Mouse (Mus musculus) hindbrain, postnatal 0 days (tissue): ENCODE results near the gene Wdr27. TPM values are rescaled to one million over a fixed set of nuclear protein-coding genes. Genes with fewer than 3 reads are reported as not detected.
"Not testable (repeated sequence)": the region's sequence is repeated elsewhere in the genome, so short reads cannot be mapped to it uniquely, and the experiment has no call there.

Experiments used
- ATAC-seq: fragments of 200-750 bp; cut with Nextera tagmentation; 2 replicates; pipeline ENCODE4 v1.8.0; 2017; ENCODE audit warnings: mild to moderate bottlenecking, moderate TSS enrichment, moderate library complexity
- DNase-seq: peaks from one replicate; pipeline ENCODE4 v3.0.0-alpha.2; 2015; ENCODE audit warnings: low spot score
- H3K27ac ChIP-seq: fragments of 300-500 bp; sonication (generic); 2 replicates; pipeline ENCODE4 v1.5.1; 2014; ENCODE audit warnings: mild to moderate bottlenecking
- H3K27me3 ChIP-seq: fragments of 300-500 bp; sonication (generic); 2 replicates; pipeline ENCODE4 v1.6.1; 2014; ENCODE audit warnings: low read length, mixed read lengths; ENCODE audit not compliant: insufficient read depth
- H3K36me3 ChIP-seq: fragments of 300-500 bp; sonication (generic); 2 replicates; pipeline ENCODE4 v1.6.1; 2014; ENCODE audit warnings: low read length, mixed read lengths; ENCODE audit not compliant: insufficient read depth
- H3K4me1 ChIP-seq: fragments of 300-500 bp; sonication (generic); 2 replicates; pipeline ENCODE4 v1.6.1; 2014; ENCODE audit warnings: antibody characterized with exemption, low read length, mixed read lengths; ENCODE audit not compliant: insufficient read depth
- H3K4me2 ChIP-seq: fragments of 300-500 bp; sonication (generic); 2 replicates; pipeline ENCODE4 v1.6.1; 2014; ENCODE audit warnings: low read depth, mild to moderate bottlenecking, low read length, moderate library complexity, mixed read lengths
- H3K4me3 ChIP-seq: fragments of 300-500 bp; sonication (generic); 2 replicates; pipeline ENCODE4 v1.5.1; 2014; ENCODE audit warnings: low read length
- H3K9ac ChIP-seq: fragments of 300-500 bp; sonication (generic); replicated peaks from 2 replicates; pipeline ENCODE4 v1.6.1; 2014; ENCODE audit warnings: mild to moderate bottlenecking, low read length, moderate library complexity, mixed read lengths
- H3K9me3 ChIP-seq: fragments of 300-500 bp; sonication (generic); 2 replicates; pipeline ENCODE4 v1.6.1; 2016; ENCODE audit warnings: low read length, mixed read lengths
- CTCF ChIP-seq: IDR thresholded peaks from 2 replicates; pipeline ENCODE4 v1.5.1; 2016; ENCODE audit warnings: antibody characterized with exemption, control low read depth, low read depth
- WGBS: fragments of 180-500 bp; shearing (Covaris S2); extraction: QIAGEN DNeasy Blood & Tissue Kit; methylation state at CpG from one replicate; pipeline ENCODE4 v1.1.7; 2014; 5-methylcytosine and 5-hydroxymethylcytosine counted together
- polyA plus RNA-seq: library from polyadenylated mRNA; unstranded; fragments of >200 nt; fragmentation: Nextera tagmentation; extraction: Ambion mirVana; gene quantifications from 2 replicates; pipeline ENCODE4 v1.2.1, GENCODE M21; 2015
- total RNA-seq: library from RNA; depleted of rRNA; stranded (reverse); fragments of >200 nt; gene quantifications from 2 replicates; pipeline ENCODE4 v1.2.3, GENCODE M21; 2014; rRNA removed

Gene Wdr27
- total RNA-seq (0.36 and 1.3 TPM in 2 replicates), polyA plus RNA-seq (11.1 and 11.8 TPM in 2 replicates)

GRCm38 (mm10) chr17:14943009-14943728 is at the start of gene Wdr27, which contains the start of gene 1600012H06Rik:
TSS of gene Wdr27 (minus strand) at chr17:14943158.
TSS of gene 1600012H06Rik (plus strand) at chr17:14943184.
- Histone ChIP-seq H3K36me3 (peaks cover 12% of the 10 kb centered on the region), H3K4me2 (peak within 1 kb of the TSS; percentile 84), H3K9ac (peak within 1 kb of the TSS; percentile 89), H3K4me1 (peaks cover 10% of the 10 kb centered on the region), H3K27me3 (no peaks in the 10 kb centered on the region), H3K9me3 (no peaks in the 10 kb centered on the region), H3K27ac (peak within 1 kb of the TSS; percentile 85), H3K4me3 (peak within 1 kb of the TSS; percentile 91)
- under 1% methylated on average over 49 of the region's 54 CpGs for WGBS
- DNase-seq (peak; percentile 100), ATAC-seq (peak; percentile 99)
- 0 out of 2 replicates have a peak, but pooled peaks have one; percentile 15 for TF ChIP-seq CTCF

GRCm38 (mm10) chr17:14992522-14993138 is 49.7 kb upstream of the Wdr27 start:
- peak; percentile 88 for ATAC-seq

GRCm38 (mm10) chr17:14990116-14990702 is 47.3 kb upstream of the Wdr27 start:
- DNase-seq, H3K4me2 ChIP-seq, H3K27ac ChIP-seq, H3K4me3 ChIP-seq, H3K9me3 ChIP-seq, H3K9ac ChIP-seq, H3K4me1 ChIP-seq, ATAC-seq, H3K27me3 ChIP-seq, H3K36me3 ChIP-seq: not testable (repeated sequence)
- WGBS: 79% methylated on average over 4 of the region's 5 CpGs

More at GRCm38 (mm10) chr17:14992522-14993138, 49.7 kb upstream of the Wdr27 start:
- H3K36me3 ChIP-seq, H3K4me3 ChIP-seq, H3K9ac ChIP-seq, H3K27ac ChIP-seq, H3K4me2 ChIP-seq, H3K27me3 ChIP-seq, H3K9me3 ChIP-seq, H3K4me1 ChIP-seq, DNase-seq: not testable (repeated sequence)
- no CpG with 5 or more reads among the region's 98 CpGs for WGBS

- WGBS: no CpG with 5 or more reads among the region's 60 CpGs
- H3K27ac ChIP-seq, H3K36me3 ChIP-seq, H3K9me3 ChIP-seq, H3K4me3 ChIP-seq, H3K4me2 ChIP-seq, H3K27me3 ChIP-seq, H3K4me1 ChIP-seq, H3K9ac ChIP-seq, DNase-seq: not testable (repeated sequence)
- peak; percentile 99 for ATAC-seq
Measured at GRCm38 (mm10) chr17:14978362-14979038, 35.5 kb upstream of the Wdr27 start, which contains the start of the genes 9030025P20Rik and Gm3417. TSS of gene 9030025P20Rik (plus strand) at chr17:14978468. TSS of gene Gm3417 (minus strand) at chr17:14978790.

GRCm38 (mm10) chr17:14977718-14978361 is 34.9 kb upstream of the Wdr27 start:
- not testable (repeated sequence) for H3K4me1 ChIP-seq, H3K36me3 ChIP-seq, H3K4me2 ChIP-seq, H3K27me3 ChIP-seq, H3K27ac ChIP-seq, ATAC-seq, H3K9ac ChIP-seq, H3K9me3 ChIP-seq, H3K4me3 ChIP-seq, DNase-seq
- 4% methylated on average over 4 of the region's 7 CpGs for WGBS

- H3K36me3 ChIP-seq, H3K27me3 ChIP-seq, H3K9me3 ChIP-seq, H3K4me1 ChIP-seq, H3K27ac ChIP-seq, DNase-seq, H3K4me3 ChIP-seq, H3K4me2 ChIP-seq, ATAC-seq, H3K9ac ChIP-seq: not testable (repeated sequence)
- WGBS: no CpG with 5 or more reads among the region's 6 CpGs
Measured at GRCm38 (mm10) chr17:14968373-14968913, 25.5 kb upstream of the Wdr27 start.

- DNase-seq, H3K36me3 ChIP-seq, H3K27me3 ChIP-seq, H3K9me3 ChIP-seq, H3K4me2 ChIP-seq, H3K9ac ChIP-seq, H3K27ac ChIP-seq, H3K4me1 ChIP-seq, H3K4me3 ChIP-seq: not testable (repeated sequence)
- peak; percentile 93 for ATAC-seq
- no CpG with 5 or more reads among the region's 44 CpGs for WGBS
Measured at GRCm38 (mm10) chr17:14961557-14962154, 18.7 kb upstream of the Wdr27 start.

- Histone ChIP-seq H3K9ac (peak within 1 kb of the TSS; percentile 44), H3K4me2 (peak within 1 kb of the TSS; percentile 87), H3K27ac (peak within 1 kb of the TSS; percentile 45; the same call in 1 of the 2 replicates), H3K4me3 (peak within 1 kb of the TSS; percentile 58)
- DNase-seq (peak; percentile 9), ATAC-seq (peak; percentile 84)
- not testable (repeated sequence) for H3K27me3 ChIP-seq, H3K9me3 ChIP-seq, H3K4me1 ChIP-seq, H3K36me3 ChIP-seq
- WGBS: under 1% methylated on average over 34 of the region's 100 CpGs
Measured at GRCm38 (mm10) chr17:14960951-14961556, 18.1 kb upstream of the Wdr27 start, which contains the start of gene Phf10. TSS of gene Phf10 (minus strand) at chr17:14961273.
